Mouse (Mus musculus) brain, embryonic 14.5 days (tissue): ENCODE measurements around the gene Tspan10.

ENCODE experiments used
- CTCF ChIP-seq: fragments of 200-500 bp; IDR thresholded peaks from 2 replicates; pipeline ENCODE4 v1.5.1; 2012; ENCODE audit warnings: inconsistent platforms, mild to moderate bottlenecking, moderate library complexity, borderline replicate concordance; ENCODE audit not compliant: insufficient read depth, insufficient read length; ENCODE audit errors: extremely low read depth
- POLR2A ChIP-seq: fragments of 200-500 bp; IDR thresholded peaks from 2 replicates; pipeline ENCODE4 v1.6.1; 2012; ENCODE audit warnings: mild to moderate bottlenecking, inconsistent platforms, borderline replicate concordance; ENCODE audit not compliant: poor library complexity, insufficient read depth, insufficient read length, severe bottlenecking; ENCODE audit errors: extremely low read depth

- TF ChIP-seq CTCF (no peak), POLR2A (no peak)
Measured at GRCm38 (mm10) chr11:120490291-120491046, 48.0 kb downstream of the Tspan10 start.
